Mouse (Mus musculus): ENCODE measurements around the gene Nipal3.

DNA sequence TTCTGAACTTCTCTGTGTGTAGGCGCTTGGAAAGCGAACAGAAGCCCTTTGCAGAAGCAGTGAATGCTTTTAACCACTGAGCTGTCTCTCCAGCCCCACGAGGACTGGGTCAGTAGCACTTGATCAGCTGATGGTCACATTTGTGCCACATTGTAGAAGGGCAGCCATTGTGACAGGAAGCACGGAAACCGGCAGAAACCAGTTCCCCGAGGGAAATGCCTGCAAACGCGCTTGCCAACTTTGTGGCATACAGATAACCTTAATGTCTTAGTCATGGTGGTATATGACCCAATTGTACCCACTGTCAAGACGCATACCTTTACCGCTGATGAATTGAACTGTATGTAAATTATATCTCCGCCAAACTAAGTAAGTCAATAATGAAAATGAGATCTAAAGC, 11.0 kb upstream of the Nipal3 start:
- TF ChIP-seq POLR2A (IDR thresholded peaks at IDR 0.05; ENCODE audit: insufficient read depth, low read depth, low read length) (no peak), CTCF (IDR thresholded peaks at IDR 0.05) (no peak)

All from heart, adult 2 months (tissue).